Mouse (Mus musculus): ENCODE data around the gene Knop1. TPM values are rescaled to one million over a fixed set of nuclear protein-coding genes. Genes with fewer than 3 reads are reported as not detected.

The Knop1 gene
- total RNA-seq, 1 experiment from 2014 or later = 19.1 TPM

GRCm38 (mm10) chr7:118806631-118807411 is 49.2 kb downstream of the Knop1 start:
- ATAC-seq (ENCODE audit: extremely low read depth, insufficient number of reproducible peaks, low FRiP score, poor library complexity, severe bottlenecking) = no peak

- ATAC-seq (ENCODE audit: extremely low read depth, insufficient number of reproducible peaks, low FRiP score, poor library complexity, severe bottlenecking) = no peak
Measured at GRCm38 (mm10) chr7:118803425-118803824, 52.6 kb downstream of the Knop1 start.

- no peak for ATAC-seq (ENCODE audit: extremely low read depth, insufficient number of reproducible peaks, low FRiP score, poor library complexity, severe bottlenecking)
Measured at GRCm38 (mm10) chr7:118801791-118802190, 54.3 kb downstream of the Knop1 start.

- ATAC-seq (ENCODE audit: extremely low read depth, insufficient number of reproducible peaks, low FRiP score, poor library complexity, severe bottlenecking) = no peak
Measured at GRCm38 (mm10) chr7:118800112-118800734, 55.8 kb downstream of the Knop1 start.

GRCm38 (mm10) chr7:118798105-118798570 is 57.9 kb downstream of the Knop1 start:
- ATAC-seq (ENCODE audit: extremely low read depth, insufficient number of reproducible peaks, low FRiP score, poor library complexity, severe bottlenecking) = peak; percentile 70

- no peak for ATAC-seq (ENCODE audit: extremely low read depth, insufficient number of reproducible peaks, low FRiP score, poor library complexity, severe bottlenecking)
Measured at GRCm38 (mm10) chr7:118797600-118797999, 58.5 kb downstream of the Knop1 start.

- no peak for ATAC-seq (ENCODE audit: extremely low read depth, insufficient number of reproducible peaks, low FRiP score, poor library complexity, severe bottlenecking)
Measured at GRCm38 (mm10) chr7:118796838-118797237, 59.2 kb downstream of the Knop1 start.

GRCm38 (mm10) chr7:118795779-118796178 is 60.3 kb downstream of the Knop1 start:
- ATAC-seq (ENCODE audit: extremely low read depth, insufficient number of reproducible peaks, low FRiP score, poor library complexity, severe bottlenecking) = no peak

- ATAC-seq (ENCODE audit: extremely low read depth, insufficient number of reproducible peaks, low FRiP score, poor library complexity, severe bottlenecking) = no peak
Measured at GRCm38 (mm10) chr7:118793899-118794298, 62.2 kb downstream of the Knop1 start.

Other genes starting within 250 kb of the Knop1 start
- 22.5 and 26.0 TPM in 2 replicates for gene Gde1, start 150.5 kb downstream of the Knop1 start, total RNA-seq (2017)
- 14.1 and 15.5 TPM in 2 replicates for gene Ccp110, start 143.7 kb downstream of the Knop1 start, total RNA-seq (2017)
- gene Vps35l, start 116.0 kb downstream of the Knop1 start, total RNA-seq (2017) = 48.1 and 55.7 TPM in 2 replicates
- 0.98 and 1.3 TPM in 2 replicates for gene Iqck, start 502 bp downstream of the Knop1 start, total RNA-seq (2017)
- 0.25 and 0.93 TPM in 2 replicates for gene Gprc5b, start 139.0 kb upstream of the Knop1 start, total RNA-seq (2017)